Mouse (Mus musculus): Measurements from ENCODE around the gene Slc7a6os.

The Slc7a6os gene

DNA sequence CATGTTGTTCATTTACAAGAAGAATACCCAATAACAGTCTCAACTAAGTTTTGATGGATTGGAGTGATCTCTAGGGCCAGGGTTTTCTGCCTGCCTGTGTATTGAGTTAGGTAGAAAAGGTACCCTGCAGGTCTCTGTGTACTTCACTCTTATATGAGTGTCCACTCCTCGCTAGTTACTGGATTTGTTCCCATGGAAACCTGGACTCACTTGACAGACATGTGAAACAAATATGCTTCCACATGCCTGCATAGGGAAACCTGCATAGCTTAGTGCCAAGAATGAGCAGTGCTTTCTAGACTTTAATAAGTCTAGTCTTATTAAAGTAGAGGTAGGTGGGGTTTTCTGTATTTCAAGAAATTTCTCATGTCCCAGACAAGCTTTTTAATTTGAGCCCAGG lies 33.8 kb downstream of the Slc7a6os start:
- DNase-seq: no peak

DNA sequence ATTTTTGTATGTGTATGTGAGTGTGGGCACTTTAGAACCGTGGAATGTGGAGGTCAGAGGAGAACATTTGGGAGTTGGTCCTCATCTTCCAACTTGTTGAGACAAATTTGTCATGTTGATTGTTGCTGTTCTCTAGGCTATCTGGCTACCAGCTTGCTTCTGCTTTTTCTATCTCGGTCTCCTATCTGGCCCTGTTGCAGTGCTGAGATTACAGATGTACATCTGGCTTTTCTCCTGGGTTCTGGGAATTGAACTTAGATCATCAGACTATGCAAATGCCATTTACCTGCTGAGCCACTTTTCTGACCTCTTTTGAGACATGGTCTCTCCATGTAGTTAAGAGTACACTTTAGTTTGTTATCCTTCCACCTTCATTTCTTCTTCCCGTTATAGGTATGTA lies 37.2 kb downstream of the Slc7a6os start:
- no peak for DNase-seq

DNA sequence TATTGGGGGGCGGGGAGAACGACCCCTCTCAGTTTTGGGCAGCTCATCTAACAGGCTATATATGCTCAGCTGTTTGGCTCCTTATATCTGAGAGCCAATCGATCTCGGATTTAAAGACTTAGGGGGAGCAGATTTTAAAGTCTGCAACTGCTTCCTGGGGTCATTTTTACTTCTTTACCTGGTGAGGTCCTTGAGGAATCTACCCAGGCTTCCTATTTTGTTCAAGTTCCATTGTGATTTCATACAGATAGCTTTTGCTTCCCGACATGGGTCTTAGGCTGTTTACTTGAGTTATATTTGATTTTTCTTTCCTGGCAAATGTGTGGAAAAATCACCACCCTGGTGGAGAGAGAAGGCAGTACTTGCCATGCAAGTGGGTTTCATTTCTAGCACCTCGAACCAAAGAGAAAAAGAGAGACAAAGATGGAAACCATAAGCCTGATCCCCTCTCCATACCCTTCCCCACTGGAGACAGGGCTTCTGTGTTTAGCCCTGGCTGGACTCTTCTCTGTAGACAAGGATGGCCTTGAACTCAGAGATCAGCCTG lies 40.7 kb downstream of the Slc7a6os start:
- no peak for DNase-seq

DNA sequence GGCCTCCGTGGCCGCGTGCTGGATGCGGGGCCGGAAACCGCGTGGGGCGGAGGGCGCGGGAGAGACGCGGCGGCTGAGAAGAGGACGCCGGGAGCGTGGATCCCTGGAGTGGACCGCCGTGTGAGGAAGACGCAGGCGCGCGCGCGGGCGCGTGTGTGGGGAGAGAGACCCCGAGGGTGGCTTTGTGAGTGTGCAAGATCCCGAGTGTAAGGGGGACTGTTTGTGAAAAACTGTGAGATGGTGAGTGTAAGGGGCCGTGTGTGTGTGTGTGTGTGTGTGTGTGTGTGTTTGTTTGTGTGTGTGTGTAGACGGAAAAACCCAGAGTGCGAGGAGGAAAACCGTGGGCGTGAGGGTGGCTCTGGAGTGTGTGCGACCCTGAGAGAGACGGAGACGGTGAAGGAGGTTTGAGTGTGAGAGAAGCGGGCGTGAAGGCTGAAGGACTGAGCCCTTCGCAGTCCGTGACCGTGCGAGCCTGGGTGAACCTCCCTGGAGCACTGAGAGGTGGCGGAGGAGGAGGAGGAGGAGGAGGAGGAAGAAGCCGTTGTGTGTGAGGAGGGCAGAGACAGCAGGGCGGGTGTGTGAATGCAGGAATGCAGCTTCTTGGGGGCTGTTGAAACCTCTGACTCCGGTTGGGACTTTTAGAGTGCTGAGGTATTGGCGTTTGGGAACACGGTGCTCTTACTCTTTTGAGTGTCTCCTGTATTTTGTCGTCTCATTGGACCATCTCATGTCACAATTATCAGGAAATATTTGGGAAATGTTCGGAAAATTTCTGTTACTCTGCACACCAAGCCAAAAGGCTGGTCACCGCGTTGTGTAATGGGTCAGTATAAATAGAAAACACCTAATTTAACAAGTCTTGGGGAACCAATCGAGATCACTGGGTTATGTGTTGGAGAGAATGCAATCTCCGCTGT lies 41.5 kb downstream of the Slc7a6os start:
- DNase-seq: peak in 1 of 2 experiments; percentile 52

DNA sequence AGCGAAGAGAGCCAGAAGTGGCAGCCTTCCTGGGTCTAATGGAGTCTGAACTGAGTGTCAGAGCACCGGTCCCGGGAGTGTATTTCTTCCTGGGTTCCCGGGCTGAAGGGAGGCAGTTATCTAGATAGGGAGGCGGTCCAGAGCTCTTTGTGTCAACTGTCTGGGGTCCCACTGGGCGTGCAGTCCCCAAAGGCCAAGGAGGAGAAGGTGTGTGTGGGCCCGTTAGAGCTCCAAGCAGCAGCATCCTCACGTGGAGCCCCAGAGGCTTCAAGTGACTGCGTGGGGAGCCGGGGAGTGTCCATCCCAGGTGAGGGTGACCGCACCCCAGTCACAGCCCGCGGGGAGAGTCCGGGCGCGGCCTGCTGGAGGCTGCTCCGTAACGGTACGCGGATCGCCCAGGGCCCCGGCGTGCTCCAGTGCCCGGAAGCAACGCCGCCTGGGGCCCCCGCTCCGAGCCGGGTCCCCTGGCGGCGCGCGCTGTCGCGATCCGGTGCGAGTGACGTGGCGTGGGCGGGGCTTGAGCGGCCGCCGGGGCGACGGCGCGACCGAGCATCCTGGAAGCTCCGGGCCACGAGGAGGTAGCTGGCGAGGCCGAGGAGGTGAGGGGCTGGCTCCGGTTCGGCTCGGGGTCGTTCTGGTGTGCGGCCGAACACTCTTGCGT lies 42.2 kb downstream of the Slc7a6os start, which contains the start of gene Slc7a6:
Slc7a6 (plus strand) TSS at position 502 of the 661 bp plus-strand sequence.
- DNase-seq: peak; percentile 83

DNA sequence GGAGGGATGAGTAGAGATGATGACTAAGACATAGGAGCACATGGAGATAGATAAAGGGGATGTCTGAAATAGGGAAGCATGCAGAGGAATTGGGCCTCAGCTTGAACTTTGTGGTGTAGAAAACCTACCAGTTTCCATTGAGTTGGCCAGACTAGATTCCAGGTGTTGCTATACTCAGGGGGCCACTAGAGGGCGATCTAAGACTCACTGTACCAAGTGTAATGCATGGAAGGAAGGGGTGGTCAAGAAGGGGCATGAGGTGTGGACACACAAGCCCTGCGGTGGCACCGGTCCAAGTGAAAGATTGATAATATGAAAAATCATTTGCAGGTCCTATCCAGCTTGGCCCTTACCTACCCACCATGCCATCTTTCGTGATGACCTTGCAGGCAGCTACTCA lies 45.3 kb downstream of the Slc7a6os start:
- peak in 1 of 2 experiments; percentile 53 for DNase-seq

DNA sequence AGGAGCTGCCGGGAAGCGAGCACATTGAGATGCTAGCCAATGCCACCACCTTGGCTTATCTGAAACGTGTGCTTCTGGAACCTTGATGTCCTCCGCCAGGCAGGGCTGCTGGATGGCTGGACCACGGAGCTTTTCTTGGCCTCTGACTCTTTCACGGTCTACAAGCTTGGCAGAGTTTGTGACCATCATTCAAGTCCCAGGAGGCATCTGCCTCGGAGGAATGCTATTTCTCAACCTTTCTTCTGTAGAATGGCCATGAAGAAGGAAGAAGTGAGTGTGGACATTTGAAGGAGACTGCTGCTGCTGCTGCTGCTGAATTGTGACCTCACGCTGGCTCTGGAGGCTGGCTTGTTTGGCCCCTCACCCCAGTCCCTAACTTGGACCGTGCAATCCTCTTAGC lies 47.5 kb downstream of the Slc7a6os start:
- no peak for DNase-seq

DNA sequence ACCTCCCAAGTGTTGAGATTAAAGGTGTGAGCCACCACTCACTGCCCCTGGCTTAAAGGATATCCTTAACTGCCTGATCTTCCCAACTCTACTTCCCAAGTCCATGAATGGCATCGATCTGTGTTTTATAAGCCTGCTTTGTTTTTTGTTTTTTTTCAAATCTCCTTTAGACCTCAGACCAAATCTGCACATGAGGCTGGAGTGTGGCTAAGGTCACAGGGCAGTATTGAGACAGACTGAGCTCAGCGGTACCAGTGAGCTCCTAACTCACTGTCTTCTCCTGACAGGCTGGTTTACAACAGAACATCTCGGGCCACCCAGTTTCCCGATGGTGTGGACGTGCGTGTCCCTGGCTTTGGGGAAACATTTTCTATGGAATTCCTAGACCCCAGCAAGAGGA lies 50.9 kb downstream of the Slc7a6os start:
- no peak for DNase-seq

DNA sequence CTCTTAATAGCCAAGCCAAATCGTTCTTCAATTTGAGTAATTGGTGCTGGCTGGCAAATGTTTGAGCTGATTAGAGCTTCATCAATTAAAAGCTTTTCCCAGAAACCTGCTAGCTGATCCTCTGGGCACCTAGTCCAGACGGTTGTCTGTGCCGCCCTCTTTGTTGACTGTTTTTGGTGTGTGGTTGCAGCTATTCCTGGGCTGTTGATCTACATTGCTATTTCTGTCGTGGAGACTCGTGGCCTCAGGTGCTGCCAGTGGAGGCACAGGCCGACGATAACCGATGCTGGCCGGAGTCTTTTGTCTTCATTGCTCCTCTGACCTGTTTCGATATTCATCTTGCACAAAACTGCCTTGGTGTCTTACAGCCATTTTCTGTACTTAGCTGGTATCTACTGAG lies 52.4 kb downstream of the Slc7a6os start:
- DNase-seq: no peak

DNA sequence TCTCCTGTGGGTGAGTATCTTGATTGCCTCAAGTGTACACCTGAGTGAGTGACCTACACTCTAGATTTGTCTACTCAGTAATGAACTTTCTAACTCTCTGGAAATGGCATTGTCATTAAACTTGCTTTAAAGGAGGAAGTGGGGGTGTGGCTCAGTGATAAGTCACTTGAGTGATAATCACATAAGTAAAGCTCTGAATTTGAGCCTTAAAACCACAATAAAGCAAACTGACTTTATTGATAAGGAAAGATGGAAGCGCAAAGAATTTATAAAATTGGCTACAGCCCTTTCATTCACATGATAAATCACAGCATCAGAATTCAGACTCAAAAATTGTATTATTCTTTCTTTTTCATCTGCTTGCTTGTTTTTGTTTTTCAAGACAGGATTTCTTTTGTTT lies 53.3 kb downstream of the Slc7a6os start:
- DNase-seq: no peak

DNA sequence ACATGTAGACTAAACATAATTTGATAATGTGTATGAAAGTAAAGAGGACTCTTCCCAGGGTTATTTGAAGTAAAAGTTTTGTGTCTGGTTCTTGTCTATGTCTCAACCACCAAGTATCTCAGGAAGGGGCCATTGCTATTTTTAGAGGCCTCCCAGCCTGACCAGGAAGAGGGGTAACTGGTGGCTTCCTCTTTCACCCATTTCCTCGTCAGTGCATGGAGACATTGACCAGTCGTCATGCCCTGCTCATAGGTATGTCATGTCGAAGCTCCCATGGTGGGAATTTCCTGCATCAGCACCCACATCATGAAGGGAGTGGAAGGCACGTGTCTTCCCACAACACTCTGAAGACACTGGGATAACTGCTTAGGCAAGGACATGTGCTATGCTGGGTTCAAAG lies 57.9 kb downstream of the Slc7a6os start:
- DNase-seq: no peak

DNA sequence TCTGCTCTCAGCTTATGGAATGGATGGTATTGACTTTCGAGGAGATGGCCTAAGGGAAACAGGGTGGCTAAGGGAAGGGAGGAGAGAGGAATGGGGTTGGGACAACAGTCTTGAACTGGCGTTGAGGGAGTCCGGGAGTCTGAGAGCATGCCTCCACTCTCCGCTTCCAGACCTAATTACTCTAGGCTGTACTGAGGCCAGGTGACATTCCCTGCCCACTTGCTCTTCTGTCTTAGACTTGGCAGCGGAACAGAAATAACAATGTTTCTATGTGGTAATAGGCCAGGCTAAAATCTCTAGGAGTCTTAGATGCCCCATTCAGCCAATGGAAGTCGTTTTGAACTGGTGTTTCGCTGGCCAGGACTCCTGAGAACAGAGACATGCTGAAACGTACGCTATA lies 59.7 kb downstream of the Slc7a6os start:
- DNase-seq: no peak
